Mouse (Mus musculus) myocyte (in vitro differentiated cells): Measurements from ENCODE around the gene Unc80. TPM values are rescaled to one million over a fixed set of nuclear protein-coding genes. Genes with fewer than 3 reads are reported as not detected.

Experiments
- H3K27me3 ChIP-seq: one replicate; pipeline ENCODE4 v1.6.1; 2011; ENCODE audit not compliant: control insufficient read depth, insufficient read depth, insufficient read length
- H3K36me3 ChIP-seq: one replicate; pipeline ENCODE4 v1.6.1; 2011; ENCODE audit not compliant: control insufficient read depth, insufficient read depth
- H3K4me2 ChIP-seq: one replicate; pipeline ENCODE4 v1.6.1; 2011; ENCODE audit warnings: low read depth, control low read depth
- H3K4me3 ChIP-seq: one replicate; pipeline ENCODE4 v1.5.1; 2011; ENCODE audit warnings: mild to moderate bottlenecking, control low read depth, moderate library complexity
- H3K79me2 ChIP-seq: one replicate; pipeline ENCODE4 v1.6.1; 2011; ENCODE audit not compliant: control insufficient read depth, insufficient read depth
- H3ac ChIP-seq: one replicate; pipeline ENCODE4 v1.6.1; 2011; ENCODE audit not compliant: control insufficient read depth, insufficient read length
- CEBPB ChIP-seq: IDR thresholded peaks from 2 replicates; pipeline ENCODE4 v1.6.1; 2011; ENCODE audit warnings: mild to moderate bottlenecking, moderate library complexity; ENCODE audit not compliant: poor library complexity, insufficient read depth, severe bottlenecking
- E2F4 ChIP-seq: IDR thresholded peaks from one replicate; pipeline ENCODE4 v1.6.1; 2011; ENCODE audit warnings: mild to moderate bottlenecking, control low read depth, moderate library complexity; ENCODE audit not compliant: insufficient read depth
- MAX ChIP-seq: IDR thresholded peaks from one replicate; pipeline ENCODE4 v1.6.1; 2011; ENCODE audit warnings: low read depth, mild to moderate bottlenecking, control low read depth
- MYOD1 ChIP-seq, 3 experiments: IDR thresholded peaks; one replicate each; pipeline ENCODE4 v1.6.1; 2011; ENCODE audit warnings: control low read depth in 2 of 3, low read depth in 2 of 3, mild to moderate bottlenecking in 2 of 3, moderate library complexity in 1 of 3; ENCODE audit not compliant: insufficient read length in 2 of 3, control insufficient read depth in 1 of 3
- MYOG ChIP-seq, 3 experiments: IDR thresholded peaks; one replicate each; pipeline ENCODE4 v1.6.1; 2011; ENCODE audit warnings: control low read depth in 2 of 3, low read depth in 2 of 3, mild to moderate bottlenecking in 2 of 3; ENCODE audit not compliant: insufficient read length in 2 of 3, control insufficient read depth in 1 of 3, insufficient read depth in 1 of 3
- POLR2AphosphoS2 ChIP-seq: IDR thresholded peaks from one replicate; pipeline ENCODE4 v1.6.1; 2011; ENCODE audit warnings: low read depth, control low read depth; ENCODE audit not compliant: insufficient read length
- REST ChIP-seq: IDR thresholded peaks from one replicate; pipeline ENCODE4 v1.6.1; 2011; ENCODE audit warnings: mild to moderate bottlenecking, control low read depth, moderate library complexity; ENCODE audit not compliant: insufficient read depth, insufficient read length
- SRF ChIP-seq: IDR thresholded peaks from one replicate; pipeline ENCODE4 v1.6.1; 2011; ENCODE audit warnings: low read depth; ENCODE audit not compliant: control insufficient read depth, insufficient read length
- TCF12 ChIP-seq: IDR thresholded peaks from one replicate; pipeline ENCODE4 v1.6.1; 2011; ENCODE audit warnings: mild to moderate bottlenecking, control low read depth; ENCODE audit not compliant: poor library complexity, insufficient read depth, severe bottlenecking
- TCF3 ChIP-seq: IDR thresholded peaks from one replicate; pipeline ENCODE4 v1.6.1; 2011; ENCODE audit warnings: low read depth, control low read depth; ENCODE audit not compliant: insufficient read length
- USF1 ChIP-seq: IDR thresholded peaks from one replicate; pipeline ENCODE4 v1.6.1; 2011; ENCODE audit warnings: low read depth, mild to moderate bottlenecking, control low read depth, moderate library complexity
- polyA plus RNA-seq: library from polyadenylated mRNA; unstranded; fragments of >200 nt; fragmentation: generic; extraction: Trizol; gene quantifications from one replicate; pipeline ENCODE4 v1.2.1, GENCODE M21; 2012; ENCODE audit warnings: missing spikeins

Unc80 gene
- polyA plus RNA-seq = not detected

- TF ChIP-seq TCF12 (no peak), REST (peak; percentile 43)
- Histone ChIP-seq H3K4me2 (no peak within 1 kb of the TSS), H3K36me3 (no peaks in the 10 kb centered on the region), H3K79me2 (no peaks in the 10 kb centered on the region), H3K4me3 (no peak within 1 kb of the TSS), H3ac (no peak within 1 kb of the TSS), H3K27me3 (peaks cover 10% of the 10 kb centered on the region)
These were observed at the start of gene Unc80 for GRCm38 (mm10) chr1:66467821-66468703. Gene Unc80 (plus strand): TSS chr1:66468367.

- H3K4me2 ChIP-seq = no peak overlapping the region
- no peaks in the 10 kb centered on the region for H3K79me2 ChIP-seq
- no peak overlapping the region for H3ac ChIP-seq
- no peak for TF ChIP-seq TCF12
- no peak for TF ChIP-seq MYOG (IDR thresholded peaks at IDR 0.05; ENCODE audit: control insufficient read depth in 1 of 3, insufficient read depth in 1 of 3, insufficient read length in 2 of 3, low read depth in 2 of 3)
- TF ChIP-seq MAX = no peak
- no peak for TF ChIP-seq MYOD1 (IDR thresholded peaks at IDR 0.05; ENCODE audit: control insufficient read depth in 1 of 3, insufficient read length in 2 of 3, low read depth in 2 of 3)
- H3K4me3 ChIP-seq = no peak overlapping the region
- no peaks in the 10 kb centered on the region for H3K36me3 ChIP-seq
- H3K27me3 ChIP-seq = no peaks in the 10 kb centered on the region
These were observed 42.1 kb upstream of the Unc80 start for GRCm38 (mm10) chr1:66426073-66426472.

GRCm38 (mm10) chr1:66430962-66431361, 37.2 kb upstream of the Unc80 start:
- Histone ChIP-seq H3K36me3 (no peaks in the 10 kb centered on the region), H3ac (no peak overlapping the region), H3K79me2 (no peaks in the 10 kb centered on the region), H3K27me3 (no peaks in the 10 kb centered on the region), H3K4me2 (no peak overlapping the region), H3K4me3 (no peak overlapping the region)
- TF ChIP-seq TCF3 = no peak
- no peak for TF ChIP-seq MAX
- no peak for TF ChIP-seq MYOG (IDR thresholded peaks at IDR 0.05; ENCODE audit: control insufficient read depth in 1 of 3, insufficient read depth in 1 of 3, insufficient read length in 2 of 3, low read depth in 2 of 3)
- no peak for TF ChIP-seq POLR2AphosphoS2
- TF ChIP-seq SRF = no peak
- TF ChIP-seq CEBPB = no peak
- TF ChIP-seq TCF12 = no peak

DNA sequence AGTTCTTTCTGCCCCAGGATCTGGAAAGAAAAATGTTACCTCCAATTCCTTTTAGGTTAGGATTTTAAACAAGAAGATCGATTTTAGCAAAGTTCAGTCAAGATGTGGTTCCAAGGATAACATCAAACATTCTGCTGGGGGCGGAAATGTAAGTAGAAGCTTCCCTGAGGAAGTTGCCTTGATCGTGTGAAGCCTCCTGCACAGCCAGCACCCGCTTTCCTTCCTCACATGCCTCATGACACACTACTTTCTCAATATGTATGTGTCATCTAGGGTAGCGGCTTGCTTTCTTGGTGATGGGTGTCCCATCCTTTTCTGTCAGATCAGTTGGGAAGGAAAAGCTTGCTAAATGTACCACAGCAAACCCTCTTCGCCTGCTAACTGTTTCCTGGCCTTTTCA, 36.7 kb upstream of the Unc80 start:
- Histone ChIP-seq H3ac (no peak overlapping the region), H3K4me3 (no peak overlapping the region), H3K27me3 (no peaks in the 10 kb centered on the region), H3K36me3 (no peaks in the 10 kb centered on the region), H3K4me2 (no peak overlapping the region), H3K79me2 (no peaks in the 10 kb centered on the region)
- TF ChIP-seq SRF = no peak
- no peak for TF ChIP-seq USF1
- no peak for TF ChIP-seq POLR2AphosphoS2
- TF ChIP-seq MYOD1 (IDR thresholded peaks at IDR 0.05; ENCODE audit: control insufficient read depth in 1 of 3, insufficient read length in 2 of 3, low read depth in 2 of 3) = no peak
- TF ChIP-seq TCF12 = no peak
- no peak for TF ChIP-seq MAX
- TF ChIP-seq E2F4 = no peak

GRCm38 (mm10) chr1:66438069-66438468, 30.1 kb upstream of the Unc80 start:
- Histone ChIP-seq H3ac (no peak overlapping the region), H3K4me3 (no peak overlapping the region), H3K79me2 (no peaks in the 10 kb centered on the region), H3K27me3 (no peaks in the 10 kb centered on the region), H3K36me3 (no peaks in the 10 kb centered on the region), H3K4me2 (no peak overlapping the region)
- TF ChIP-seq CEBPB = no peak
- TF ChIP-seq E2F4 = no peak
- TF ChIP-seq POLR2AphosphoS2 = no peak
- no peak for TF ChIP-seq TCF12
- no peak for TF ChIP-seq MAX
- TF ChIP-seq SRF = no peak
- TF ChIP-seq MYOD1 (IDR thresholded peaks at IDR 0.05; ENCODE audit: control insufficient read depth in 1 of 3, insufficient read length in 2 of 3, low read depth in 2 of 3) = no peak
- TF ChIP-seq TCF3 = no peak
